Mouse (Mus musculus) CD8-positive naive resting alpha-beta T cell, adult 57 days (primary cell): ENCODE measurements around the gene Olfr843. TPM values are rescaled to one million over a fixed set of nuclear protein-coding genes. Genes with fewer than 3 reads are reported as not detected.

Experiments used
- total RNA-seq: library from RNA; stranded (reverse); gene quantifications from one replicate; pipeline ENCODE4 v1.2.4, GENCODE M21; 2023

Gene Olfr843
- total RNA-seq, result not detected

DNA sequence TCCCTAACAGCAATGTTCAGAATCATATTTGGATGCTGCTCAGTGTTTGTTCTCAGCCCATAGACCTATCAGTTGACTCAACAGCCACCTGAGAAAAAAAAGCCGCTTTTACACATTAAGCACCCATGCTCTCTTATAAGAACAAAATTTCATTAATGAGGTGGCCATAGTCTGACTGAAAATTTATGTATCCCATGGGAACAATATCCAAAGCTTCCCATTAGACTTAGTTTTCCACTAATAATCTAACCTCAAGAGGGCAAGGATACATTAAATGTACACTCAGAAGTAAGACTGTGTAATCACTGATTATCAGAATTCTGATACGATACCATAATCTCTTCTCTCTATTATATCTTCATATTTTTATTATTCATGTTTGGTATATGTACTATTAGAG, at the start of gene Olfr843:
Gene Olfr843, minus strand, starts transcription at position 101 of the 400 bp plus-strand sequence.

Other genes with a start within 250 kb of the Olfr843 start
- gene Olfr835, start 219.3 kb downstream of the Olfr843 start, total RNA-seq, result not detected
- not detected for gene Olfr836, start 131.6 kb downstream of the Olfr843 start, total RNA-seq
- gene Olfr837, start 115.7 kb downstream of the Olfr843 start, total RNA-seq, result not detected
- not detected for gene Olfr839-ps1, start 74.7 kb downstream of the Olfr843 start, total RNA-seq
- not detected for gene Olfr844, start 64.4 kb upstream of the Olfr843 start, total RNA-seq
- gene Olfr845, start 84.5 kb upstream of the Olfr843 start, total RNA-seq, result not detected
- gene Olfr846, start 112.0 kb upstream of the Olfr843 start, total RNA-seq, result not detected
- not detected for gene Olfr847, start 126.7 kb upstream of the Olfr843 start, total RNA-seq
- gene Olfr849, start 188.3 kb upstream of the Olfr843 start, total RNA-seq, result not detected
- not detected for gene Olfr850, start 226.3 kb upstream of the Olfr843 start, total RNA-seq
- not detected for gene Olfr851, start 241.3 kb upstream of the Olfr843 start, total RNA-seq